Mouse (Mus musculus): ENCODE measurements around the gene Tcerg1l.

GRCm38 (mm10) chr7:138237708-138238225, 159.8 kb downstream of the Tcerg1l start:
- no peak for TF ChIP-seq CTCF (conservative IDR thresholded peaks at IDR 0.05; ENCODE audit: insufficient read depth, insufficient read length, low read depth, low read length)
- no peak for TF ChIP-seq POLR2A (IDR thresholded peaks at IDR 0.05; ENCODE audit: low read depth, low read length)
